Mouse (Mus musculus): ENCODE data around the gene Tent4b.

DNA sequence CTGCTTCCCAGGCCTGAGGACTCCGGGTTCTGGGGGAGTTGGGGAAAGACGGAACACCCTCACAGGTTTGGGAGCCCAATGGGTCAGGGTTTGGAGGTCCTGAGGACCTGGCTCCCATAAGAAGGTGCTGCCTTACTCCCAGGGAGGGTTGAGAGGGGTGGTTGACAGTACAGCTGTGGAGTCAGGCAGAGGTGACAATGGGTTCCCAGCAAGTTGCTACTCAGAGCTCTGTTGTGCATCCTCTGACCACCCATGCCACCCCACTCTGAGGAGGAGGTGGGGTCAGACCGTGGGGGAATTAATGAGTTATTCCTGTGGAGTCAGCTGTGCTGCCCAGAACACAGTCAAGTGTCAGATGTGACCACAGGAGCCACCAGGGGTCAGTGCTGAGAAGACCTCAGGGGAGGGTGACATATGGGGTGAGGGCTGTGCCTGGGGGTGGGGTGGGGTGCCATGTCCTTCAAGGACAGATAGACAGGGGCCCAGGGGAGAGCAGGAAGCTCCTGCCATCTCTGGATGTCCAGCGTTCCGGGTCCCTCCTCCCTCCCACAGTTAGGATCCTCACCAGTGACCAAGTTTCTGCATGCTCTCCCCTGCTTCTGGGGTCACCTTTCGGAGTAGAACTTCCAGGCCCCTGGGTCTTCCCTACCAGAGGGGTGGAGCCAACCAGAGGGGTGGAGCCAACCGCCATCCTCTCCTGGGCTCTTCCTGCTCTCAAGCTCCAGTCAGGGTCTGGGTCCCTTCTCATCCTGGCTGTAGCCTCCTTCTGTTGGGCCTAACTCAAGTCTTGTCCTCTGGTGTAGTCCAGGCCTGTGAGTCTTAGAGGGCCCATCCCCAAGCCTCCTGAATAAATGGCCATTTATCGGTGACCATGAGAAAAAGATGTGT, 86.7 kb downstream of the Tent4b start:
- TF ChIP-seq CTCF (conservative IDR thresholded peaks at IDR 0.05; ENCODE audit: low read length) (no peak), POU5F1 (IDR thresholded peaks at IDR 0.05; ENCODE audit: borderline replicate concordance, low read length) (no peak), NANOG (IDR thresholded peaks at IDR 0.05; ENCODE audit: borderline replicate concordance, low read length) (no peak)
